Mouse (Mus musculus): ENCODE measurements around the gene Pnpla2.

GRCm38 (mm10) chr7:141429310-141429709, 25.7 kb upstream of the Pnpla2 start, which contains the start of gene Cend1:
- TF ChIP-seq CTCF (conservative IDR thresholded peaks at IDR 0.05; ENCODE audit: insufficient read depth, insufficient read length, low read depth, low read length): no peak
- TF ChIP-seq POLR2A (IDR thresholded peaks at IDR 0.05; ENCODE audit: low read depth, low read length): no peak
